Mouse (Mus musculus) MN1 (cell line): ENCODE results near the gene Acsl5.

ENCODE experiments used
- DNase-seq: peaks from one replicate; pipeline ENCODE4 v3.0.0-alpha.2; 2016; ENCODE audit warnings: low spot score

Gene Acsl5

DNA sequence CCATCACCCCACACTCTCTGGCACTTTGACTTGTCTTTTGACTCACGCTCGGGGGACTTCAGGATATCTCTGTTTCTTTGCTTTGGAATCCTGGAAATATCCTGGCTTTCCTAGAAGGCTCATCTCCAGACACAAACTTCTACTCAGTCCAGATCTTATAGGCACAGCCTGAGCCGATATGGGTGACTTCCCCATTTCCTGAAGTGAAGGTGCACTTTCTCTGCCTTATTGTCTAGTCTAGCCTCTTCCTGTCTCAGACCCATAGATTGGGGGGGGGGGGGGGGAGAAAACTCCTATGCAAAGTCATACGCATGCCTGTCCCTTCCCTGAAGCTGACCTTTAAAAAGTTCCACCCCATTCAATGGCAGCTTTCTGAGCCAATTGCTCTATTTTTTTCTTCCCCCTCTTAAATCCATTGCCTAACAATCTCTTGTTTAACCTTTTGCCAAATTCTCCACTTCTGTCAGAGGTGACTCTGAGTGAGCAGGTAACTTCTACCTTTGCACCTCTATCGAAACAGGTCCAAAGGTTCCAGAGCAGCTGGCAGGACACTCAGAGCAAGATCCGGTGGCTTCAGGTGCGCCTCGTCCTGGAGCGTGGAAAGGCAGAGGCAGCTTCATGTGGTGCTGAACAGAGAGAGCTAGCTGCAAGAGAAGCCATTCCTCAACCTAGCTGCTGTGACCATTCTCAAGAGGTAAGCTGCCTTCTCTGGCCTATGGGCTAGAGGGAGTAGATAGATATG is at the start of gene Acsl5:
Gene Acsl5 (plus strand): TSS at position 556 of the 742 bp plus-strand sequence.
- no peak for DNase-seq

GRCm38 (mm10) chr19:55206482-55207138 is 45.1 kb upstream of the Acsl5 start:
- peak; percentile 88 for DNase-seq

GRCm38 (mm10) chr19:55207205-55207604 is 44.5 kb upstream of the Acsl5 start:
- no peak for DNase-seq

DNA sequence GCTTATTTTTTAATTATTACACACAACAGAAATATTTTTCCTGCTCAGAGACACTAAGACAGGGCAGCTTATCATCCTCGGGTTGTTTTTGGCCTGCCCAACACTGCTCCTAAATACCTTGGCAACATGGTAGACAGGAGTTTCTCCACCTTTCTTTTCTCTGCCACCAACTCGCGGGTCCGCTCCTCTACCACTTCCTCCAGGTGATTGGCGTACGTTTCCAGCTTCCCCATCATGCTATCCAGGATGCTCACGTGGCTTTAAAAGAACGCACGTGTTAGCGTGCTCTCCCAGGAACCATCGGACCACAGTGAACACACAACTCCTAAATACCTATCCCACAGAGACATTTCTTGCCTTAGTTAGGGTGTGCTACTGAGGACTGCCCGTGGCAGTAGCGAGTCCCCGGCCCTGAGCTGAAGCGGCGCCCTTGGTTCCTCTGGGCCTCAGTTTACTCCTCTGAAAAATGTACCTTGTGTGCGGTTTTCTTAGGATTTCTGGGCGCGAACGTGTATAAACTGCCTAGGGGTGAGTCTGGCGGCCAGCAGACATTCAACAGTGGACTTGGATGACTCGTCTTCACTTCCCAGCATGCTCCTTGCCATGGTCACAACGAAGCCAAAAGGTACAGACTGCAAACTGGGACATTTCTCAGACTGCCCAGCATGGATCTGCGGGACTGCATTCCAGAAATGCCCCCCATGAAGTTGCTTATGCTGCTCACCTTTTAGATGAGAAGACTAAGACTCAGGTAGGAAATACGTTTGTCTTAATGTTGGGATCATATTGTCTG is 43.8 kb upstream of the Acsl5 start:
- DNase-seq, result peak; percentile 12

- peak; percentile 52 for DNase-seq
Measured at GRCm38 (mm10) chr19:55208654-55209053, 43.1 kb upstream of the Acsl5 start.

DNA sequence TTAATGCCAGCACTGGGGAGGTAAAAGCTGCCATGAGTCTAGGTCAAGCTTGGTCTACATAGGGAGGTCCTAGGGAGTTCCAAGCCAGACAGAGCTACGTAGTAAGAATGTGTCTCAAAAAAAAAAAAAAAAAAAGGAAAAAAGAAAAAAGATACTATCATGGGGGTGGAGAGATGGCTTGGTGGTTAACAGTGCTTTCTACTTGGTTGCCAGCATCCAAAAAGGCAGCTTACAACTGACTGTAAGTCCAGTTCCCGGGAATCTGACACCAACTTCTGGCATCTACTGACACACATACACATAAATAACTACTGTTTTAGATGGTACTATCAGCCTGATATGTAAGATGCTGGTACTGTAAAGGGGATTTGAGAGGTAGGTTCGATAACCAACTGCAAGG is 42.7 kb upstream of the Acsl5 start:
- DNase-seq, result no peak

DNA sequence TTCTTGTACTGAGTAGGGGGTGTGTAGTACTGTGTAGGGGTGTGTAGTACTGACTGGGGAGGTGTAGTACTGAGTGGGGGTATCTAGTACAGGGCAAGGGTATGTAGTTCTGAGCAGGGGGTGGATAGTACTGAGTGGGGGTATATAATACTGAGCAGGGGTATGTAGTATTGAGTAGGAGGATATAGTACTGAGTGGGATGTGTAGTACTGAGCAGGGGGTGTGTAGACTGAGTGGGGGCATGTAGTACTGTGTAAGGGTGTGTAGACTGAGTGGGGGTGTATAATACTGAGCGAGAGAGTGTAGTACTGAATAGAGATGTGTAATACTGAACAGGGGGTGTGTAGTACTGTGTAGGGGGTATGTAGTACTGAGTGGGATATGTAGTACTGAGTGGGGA is 40.0 kb upstream of the Acsl5 start:
- no peak for DNase-seq

- no peak for DNase-seq
Measured at GRCm38 (mm10) chr19:55213617-55214340, 38.0 kb upstream of the Acsl5 start.

GRCm38 (mm10) chr19:55216876-55217275 is 34.9 kb upstream of the Acsl5 start:
- no peak for DNase-seq

GRCm38 (mm10) chr19:55217365-55217764 is 34.4 kb upstream of the Acsl5 start:
- DNase-seq, result no peak

- DNase-seq, result peak; percentile 90
Measured at GRCm38 (mm10) chr19:55218192-55218739, 33.5 kb upstream of the Acsl5 start.

DNA sequence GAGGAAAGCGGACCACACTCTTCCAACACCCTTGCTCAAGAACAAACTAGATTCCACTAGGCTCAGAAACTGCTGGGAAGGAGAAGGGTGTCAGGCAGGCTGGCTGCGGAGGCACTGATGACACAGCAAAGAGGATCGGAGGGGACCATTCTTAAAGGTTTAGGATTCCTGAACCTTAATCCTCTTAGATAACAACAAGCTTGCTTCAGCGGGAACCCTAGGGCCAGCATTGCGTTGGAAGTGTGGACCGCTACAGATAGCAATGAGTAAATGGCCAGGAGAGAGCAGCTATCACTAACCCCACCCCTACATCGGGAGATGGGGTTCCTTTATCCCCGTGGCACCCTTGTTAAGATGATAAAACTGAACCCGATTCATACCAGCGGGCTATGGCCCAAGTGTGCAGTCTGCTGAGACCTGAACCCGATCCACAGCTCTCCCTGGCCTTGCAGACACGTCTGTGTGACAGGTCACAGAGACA is 33.0 kb upstream of the Acsl5 start:
- peak; percentile 17 for DNase-seq

DNA sequence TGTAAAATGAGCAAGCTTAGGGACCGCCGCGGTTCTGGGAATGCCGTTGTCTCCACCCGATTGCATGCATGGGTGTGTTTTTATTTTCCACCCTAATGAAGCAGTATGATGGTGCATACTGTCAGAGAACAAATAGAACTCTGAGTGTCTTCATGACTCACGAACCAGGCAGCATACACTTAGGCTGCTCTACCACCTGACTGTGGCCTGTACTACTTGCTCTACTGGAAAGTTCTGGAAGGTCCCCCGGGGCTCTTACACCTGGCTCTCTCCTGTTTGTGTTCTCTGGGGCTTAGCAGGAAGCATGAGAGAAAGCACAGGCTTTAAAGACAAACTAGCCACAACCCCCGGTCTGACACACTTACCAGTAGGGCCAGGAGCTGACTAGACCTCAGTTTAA is 32.4 kb upstream of the Acsl5 start:
- peak; percentile 27 for DNase-seq

DNA sequence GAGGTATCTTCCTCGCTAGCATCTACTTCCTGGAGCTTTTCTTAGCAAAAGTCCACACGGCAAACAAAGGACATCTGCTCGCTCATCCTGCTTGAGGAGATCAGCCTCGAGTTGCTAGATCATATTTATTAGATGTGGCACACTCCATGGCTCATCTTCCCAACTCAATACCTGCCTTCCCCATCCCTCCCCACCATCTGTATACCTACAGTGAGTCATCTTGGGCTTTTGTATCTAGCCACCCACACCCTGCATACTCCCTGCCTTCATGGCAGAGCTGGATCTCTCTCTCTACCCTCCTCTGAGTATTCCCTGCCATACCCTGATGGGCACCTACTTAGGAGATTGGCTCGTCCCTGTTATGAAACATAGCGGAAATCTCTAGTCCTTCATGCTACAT is 30.5 kb upstream of the Acsl5 start:
- no peak for DNase-seq

DNA sequence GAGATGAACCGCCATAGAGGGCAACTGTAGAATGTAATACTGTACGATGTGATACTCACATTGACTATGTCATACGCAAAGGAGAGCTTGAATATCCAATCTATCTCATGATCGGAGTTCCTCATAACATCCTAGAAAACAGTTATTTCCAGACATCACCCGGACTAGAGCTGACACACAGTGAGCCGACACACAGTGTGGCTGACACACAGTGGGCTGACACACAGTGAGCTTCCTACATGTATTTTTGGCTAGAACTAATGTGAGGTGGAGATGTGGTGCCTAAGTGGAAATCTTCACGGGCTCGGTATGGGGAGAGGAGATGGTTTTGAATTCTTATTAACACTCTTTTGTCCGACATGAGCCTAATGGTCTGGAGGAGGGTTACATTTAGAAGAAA is 29.5 kb upstream of the Acsl5 start:
- DNase-seq, result no peak

DNA sequence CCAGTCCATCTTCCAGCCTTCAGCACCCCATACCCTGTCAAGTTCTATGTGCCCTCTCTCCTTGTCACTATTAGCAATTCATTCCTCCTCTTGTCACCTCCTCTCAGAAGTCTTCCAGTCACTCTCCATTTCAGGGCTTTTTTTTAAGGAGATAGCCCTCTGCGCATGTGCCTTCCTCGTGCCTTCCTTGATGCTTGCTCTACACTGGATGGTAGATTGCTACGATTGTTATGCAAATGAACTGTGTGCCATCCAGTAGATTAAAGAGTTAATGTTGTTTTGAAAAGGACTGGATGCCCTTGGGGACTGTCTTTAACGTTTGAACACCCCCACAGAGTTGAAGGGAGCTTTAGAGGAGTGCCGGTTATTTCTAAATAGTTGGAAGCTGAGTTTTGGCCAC is 25.1 kb upstream of the Acsl5 start:
- DNase-seq, result no peak

GRCm38 (mm10) chr19:55227135-55227534 is 24.6 kb upstream of the Acsl5 start:
- no peak for DNase-seq

- no peak for DNase-seq
Measured at GRCm38 (mm10) chr19:55231081-55231480, 20.7 kb upstream of the Acsl5 start.

GRCm38 (mm10) chr19:55232136-55232535 is 19.6 kb upstream of the Acsl5 start:
- DNase-seq, result no peak

- no peak for DNase-seq
Measured at GRCm38 (mm10) chr19:55236026-55236425, 15.7 kb upstream of the Acsl5 start.

DNA sequence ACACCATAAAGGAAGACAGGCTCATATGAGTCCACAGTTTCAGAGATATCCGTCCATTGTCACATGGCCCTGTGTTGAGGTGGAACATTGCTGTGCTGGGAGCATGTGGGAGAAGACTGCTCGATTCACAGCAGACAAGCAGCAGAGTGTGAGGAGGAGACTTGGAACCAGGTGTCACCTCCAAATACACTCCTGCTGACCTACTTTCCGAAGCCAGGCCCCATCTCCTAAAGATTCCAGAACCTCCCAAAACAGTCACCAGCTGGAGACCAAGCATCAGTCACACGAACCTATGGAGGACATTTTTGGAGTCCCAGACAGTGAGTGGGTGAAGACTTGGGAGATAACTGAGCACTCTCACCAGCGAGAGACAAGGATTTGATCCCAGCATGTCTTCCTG is 15.2 kb upstream of the Acsl5 start:
- no peak for DNase-seq
